Mouse (Mus musculus): Measurements from ENCODE around the gene Slc26a10. TPM values are rescaled to one million over a fixed set of nuclear protein-coding genes. Genes with fewer than 3 reads are reported as not detected.
"Not testable (repeated sequence)": the region's sequence is repeated elsewhere in the genome, so short reads cannot be mapped to it uniquely, and the experiment has no call there.

Slc26a10 gene
- total and polyA plus RNA-seq, 2 experiments from 2014 or later = 0.31 to 1.1 TPM

GRCm38 (mm10) chr10:127166771-127167613 is 13.5 kb downstream of the Slc26a10 start:
- Histone ChIP-seq H3K4me1 (ENCODE audit: insufficient read depth, low read length) (0 out of 2 replicates have a peak, but pooled peaks cover 7% of the 10 kb centered on the region), H3K27ac (peak overlapping the region; percentile 96), H3K27me3 (ENCODE audit: insufficient read depth, low read length) (no peaks in the 10 kb centered on the region), H3K36me3 (ENCODE audit: insufficient read depth, low read length) (peaks cover 5% of the 10 kb centered on the region; the same call in 1 of the 2 replicates), H3K4me3 (ENCODE audit: low read length) (peak overlapping the region; percentile 76), H3K9ac (replicated peaks; ENCODE audit: low read length) (peak overlapping the region; percentile 96), H3K4me2 (ENCODE audit: low read depth, low read length) (peak overlapping the region; percentile 89), H3K9me3 (ENCODE audit: low read length) (no peaks in the 10 kb centered on the region)
- WGBS = 24% methylated on average over 15 of the region's 15 CpGs
- no peak for TF ChIP-seq CTCF (IDR thresholded peaks at IDR 0.05; ENCODE audit: low read depth)
- no peak for DNase-seq (ENCODE audit: low spot score)
- no peak for ATAC-seq

DNA sequence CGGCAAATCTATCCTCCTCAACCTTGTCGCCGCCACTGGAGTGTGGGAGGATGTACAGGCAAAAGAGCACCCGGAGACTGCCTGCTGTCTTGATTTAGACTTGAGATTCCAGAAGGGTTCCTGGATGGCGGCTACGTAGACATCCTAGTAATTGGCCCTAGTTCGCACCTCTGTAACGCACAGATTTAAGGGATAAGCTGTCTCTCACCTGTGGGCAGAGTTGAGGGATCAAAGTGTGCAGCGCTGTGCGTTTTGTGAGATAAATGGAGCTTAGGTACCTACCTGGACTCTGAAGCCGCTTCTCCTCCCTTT is 14.1 kb downstream of the Slc26a10 start:
- H3K4me3 ChIP-seq (ENCODE audit: low read length) = peak overlapping the region; percentile 76
- peak overlapping the region; percentile 96 for H3K27ac ChIP-seq
- ATAC-seq (no peak), DNase-seq (ENCODE audit: low spot score) (no peak)
- H3K36me3 ChIP-seq (ENCODE audit: insufficient read depth, low read length) = peaks cover 5% of the 10 kb centered on the region; the same call in 1 of the 2 replicates
- no peak for TF ChIP-seq CTCF (IDR thresholded peaks at IDR 0.05; ENCODE audit: low read depth)
- H3K4me2 ChIP-seq (ENCODE audit: low read depth, low read length) = peak overlapping the region; percentile 89
- H3K9ac ChIP-seq (replicated peaks; ENCODE audit: low read length) = peak overlapping the region; percentile 96
- no peaks in the 10 kb centered on the region for H3K27me3 ChIP-seq (ENCODE audit: insufficient read depth, low read length)
- no peaks in the 10 kb centered on the region for H3K9me3 ChIP-seq (ENCODE audit: low read length)
- 0 out of 2 replicates have a peak, but pooled peaks cover 7% of the 10 kb centered on the region for H3K4me1 ChIP-seq (ENCODE audit: insufficient read depth, low read length)
- WGBS = 3% methylated on average over 11 of the region's 11 CpGs

DNA sequence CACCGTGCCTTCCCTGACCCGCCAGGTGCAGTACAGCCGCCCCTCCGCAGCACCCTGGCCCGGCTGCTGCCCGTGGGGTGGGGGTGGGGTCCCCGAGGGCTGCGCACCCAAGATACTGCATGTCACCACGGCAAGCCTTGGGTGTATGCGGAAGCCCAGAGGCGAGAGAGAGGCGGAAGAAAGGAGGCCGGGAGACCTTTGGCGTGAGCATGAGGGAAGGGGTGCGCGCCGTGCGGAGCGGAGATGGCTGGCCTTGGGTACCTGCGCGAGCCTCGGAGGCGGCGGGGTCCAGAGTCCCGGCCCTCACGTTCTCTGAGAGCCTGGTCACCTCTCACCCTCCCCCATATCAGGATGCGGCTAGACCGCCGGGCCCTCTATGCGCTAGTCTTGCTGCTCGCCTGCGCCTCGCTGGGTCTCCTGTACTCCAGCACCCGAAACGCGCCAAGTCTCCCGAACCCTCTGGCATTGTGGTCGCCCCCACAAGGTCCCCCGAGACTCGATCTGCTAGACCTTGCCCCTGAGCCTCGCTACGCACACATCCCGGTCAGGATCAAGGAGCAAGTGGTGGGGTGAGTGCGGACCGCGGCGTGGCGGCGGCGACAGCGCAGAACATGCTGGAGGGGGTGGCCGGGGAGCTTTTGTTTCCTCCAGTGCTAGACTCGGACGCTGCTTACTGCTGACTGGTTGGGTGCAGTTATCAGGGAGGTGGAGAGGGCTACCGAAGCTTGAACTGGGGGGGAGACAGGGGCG is 14.6 kb downstream of the Slc26a10 start:
- Histone ChIP-seq H3K27me3 (ENCODE audit: insufficient read depth, low read length) (no peaks in the 10 kb centered on the region), H3K36me3 (ENCODE audit: insufficient read depth, low read length) (peaks cover 5% of the 10 kb centered on the region; the same call in 1 of the 2 replicates), H3K4me2 (ENCODE audit: low read depth, low read length) (peak overlapping the region; percentile 89), H3K27ac (peak overlapping the region; percentile 96), H3K9me3 (ENCODE audit: low read length) (no peaks in the 10 kb centered on the region), H3K4me1 (ENCODE audit: insufficient read depth, low read length) (0 out of 2 replicates have a peak, but pooled peaks cover 7% of the 10 kb centered on the region), H3K9ac (replicated peaks; ENCODE audit: low read length) (peak overlapping the region; percentile 96), H3K4me3 (ENCODE audit: low read length) (peak overlapping the region; percentile 76)
- peak; percentile 70 for DNase-seq (ENCODE audit: low spot score)
- TF ChIP-seq CTCF (IDR thresholded peaks at IDR 0.05; ENCODE audit: low read depth) = peak; percentile 1; the same call in 1 of the 2 replicates
- under 1% methylated on average over 54 of the region's 56 CpGs for WGBS
- ATAC-seq = peak; percentile 48

DNA sequence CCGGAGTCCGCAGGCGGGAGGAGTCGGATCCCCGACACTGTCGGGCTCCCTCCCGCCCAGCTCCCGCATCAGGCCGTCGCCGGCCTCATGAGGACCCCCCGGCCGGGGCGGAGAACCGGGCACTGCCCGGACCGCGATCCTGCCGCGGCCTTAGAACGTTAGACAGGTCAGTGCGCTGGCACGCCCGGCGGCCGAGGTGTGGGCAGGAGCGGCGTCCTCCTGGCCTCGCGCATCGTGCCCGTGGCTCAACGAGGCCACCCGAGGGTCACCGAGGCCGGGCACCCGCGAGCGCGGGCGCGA is 15.1 kb downstream of the Slc26a10 start:
- H3K9me3 ChIP-seq (ENCODE audit: low read length) = no peaks in the 10 kb centered on the region
- H3K27me3 ChIP-seq (ENCODE audit: insufficient read depth, low read length) = no peaks in the 10 kb centered on the region
- peak overlapping the region; percentile 96 for H3K27ac ChIP-seq
- ATAC-seq = peak; percentile 67
- 0% methylated on average over 42 of the region's 42 CpGs for WGBS
- DNase-seq (ENCODE audit: low spot score) = no peak
- peak overlapping the region; percentile 89 for H3K4me2 ChIP-seq (ENCODE audit: low read depth, low read length)
- no peak for TF ChIP-seq CTCF (IDR thresholded peaks at IDR 0.05; ENCODE audit: low read depth)
- 0 out of 2 replicates have a peak, but pooled peaks cover 7% of the 10 kb centered on the region for H3K4me1 ChIP-seq (ENCODE audit: insufficient read depth, low read length)
- peak overlapping the region; percentile 96 for H3K9ac ChIP-seq (replicated peaks; ENCODE audit: low read length)
- peaks cover 5% of the 10 kb centered on the region; the same call in 1 of the 2 replicates for H3K36me3 ChIP-seq (ENCODE audit: insufficient read depth, low read length)
- peak overlapping the region; percentile 76 for H3K4me3 ChIP-seq (ENCODE audit: low read length)

- H3K27ac ChIP-seq = peak within 1 kb of the TSS; percentile 96
- 0 out of 2 replicates have a peak, but pooled peaks cover 7% of the 10 kb centered on the region for H3K4me1 ChIP-seq (ENCODE audit: insufficient read depth, low read length)
- H3K9ac ChIP-seq (replicated peaks; ENCODE audit: low read length) = peak within 1 kb of the TSS; percentile 96
- peaks cover 5% of the 10 kb centered on the region; the same call in 1 of the 2 replicates for H3K36me3 ChIP-seq (ENCODE audit: insufficient read depth, low read length)
- 2% methylated on average over 51 of the region's 52 CpGs for WGBS
- ATAC-seq (peak; percentile 89), DNase-seq (ENCODE audit: low spot score) (peak; percentile 95)
- H3K4me3 ChIP-seq (ENCODE audit: low read length) = peak within 1 kb of the TSS; percentile 76
- no peaks in the 10 kb centered on the region for H3K9me3 ChIP-seq (ENCODE audit: low read length)
- H3K27me3 ChIP-seq (ENCODE audit: insufficient read depth, low read length) = no peaks in the 10 kb centered on the region
- peak within 1 kb of the TSS; percentile 89 for H3K4me2 ChIP-seq (ENCODE audit: low read depth, low read length)
- TF ChIP-seq CTCF (IDR thresholded peaks at IDR 0.05; ENCODE audit: low read depth) = peak; percentile 77
These were observed 15.7 kb downstream of the Slc26a10 start, which contains the start of gene B4galnt1 for GRCm38 (mm10) chr10:127164631-127165353. B4galnt1 (plus strand) TSS chr10:127165225.

DNA sequence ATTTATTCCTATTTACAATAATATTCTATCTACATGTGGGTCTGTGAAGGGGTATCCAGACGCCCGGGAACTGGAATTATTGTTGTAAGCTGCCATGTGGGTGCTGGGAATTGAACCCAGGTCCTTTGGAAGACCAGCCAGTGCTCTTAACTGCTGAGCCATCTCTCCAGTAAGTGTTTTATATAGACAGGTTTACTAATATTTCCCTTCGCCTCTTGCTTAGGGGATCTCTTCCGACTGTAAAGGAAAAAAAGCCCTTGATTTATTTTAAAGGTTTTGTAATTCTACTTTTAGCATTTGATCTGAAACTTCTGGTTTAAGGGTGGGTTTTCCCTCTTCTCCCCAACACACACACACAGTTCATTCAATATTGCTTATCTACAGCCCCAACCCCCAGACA is 16.3 kb downstream of the Slc26a10 start:
- Histone ChIP-seq H3K4me3 (ENCODE audit: low read length) (peak overlapping the region; percentile 76; the same call in 1 of the 2 replicates), H3K9ac (replicated peaks; ENCODE audit: low read length) (peak overlapping the region; percentile 96), H3K9me3 (ENCODE audit: low read length) (no peaks in the 10 kb centered on the region), H3K4me1 (ENCODE audit: insufficient read depth, low read length) (0 out of 2 replicates have a peak, but pooled peaks cover 7% of the 10 kb centered on the region), H3K4me2 (ENCODE audit: low read depth, low read length) (peak overlapping the region; percentile 89), H3K27ac (peak overlapping the region; percentile 96), H3K36me3 (ENCODE audit: insufficient read depth, low read length) (peaks cover 3% of the 10 kb centered on the region; the same call in 1 of the 2 replicates), H3K27me3 (ENCODE audit: insufficient read depth, low read length) (no peaks in the 10 kb centered on the region)
- TF ChIP-seq CTCF (IDR thresholded peaks at IDR 0.05; ENCODE audit: low read depth) = no peak
- DNase-seq (ENCODE audit: low spot score) (no peak), ATAC-seq (no peak)
- 93% methylated on average over 4 of the region's 4 CpGs for WGBS

DNA sequence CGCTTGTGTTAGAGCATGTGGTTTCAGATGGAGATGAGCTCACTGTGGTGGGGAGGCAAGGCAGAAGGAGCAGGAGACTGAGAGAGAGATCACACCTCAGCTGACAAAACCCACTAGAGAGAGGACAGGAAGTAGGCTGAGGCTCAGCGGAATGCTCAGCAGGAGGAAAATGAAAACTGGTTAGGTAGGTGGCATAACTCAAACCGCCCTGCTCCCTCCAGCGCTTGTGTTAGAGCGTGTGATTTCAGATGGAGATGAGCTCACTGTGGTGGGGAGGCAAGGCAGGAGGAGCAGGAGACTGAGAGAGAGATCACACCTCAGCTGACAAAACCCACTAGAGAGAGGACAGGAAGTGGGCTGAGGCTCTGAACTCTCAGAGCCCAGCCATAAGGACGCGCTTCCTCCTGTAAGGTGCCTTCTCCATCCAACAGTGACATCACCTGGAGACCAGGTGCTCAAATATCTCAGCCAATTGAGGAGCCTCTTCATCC is 17.6 kb downstream of the Slc26a10 start:
- not testable (repeated sequence) for H3K4me2 ChIP-seq (ENCODE audit: low read depth, low read length); H3K36me3 ChIP-seq (ENCODE audit: insufficient read depth, low read length); H3K27ac ChIP-seq; H3K9ac ChIP-seq (replicated peaks; ENCODE audit: low read length); DNase-seq (ENCODE audit: low spot score); H3K4me3 ChIP-seq (ENCODE audit: low read length); H3K27me3 ChIP-seq (ENCODE audit: insufficient read depth, low read length); H3K9me3 ChIP-seq (ENCODE audit: low read length); ATAC-seq; H3K4me1 ChIP-seq (ENCODE audit: insufficient read depth, low read length)
- 60% methylated on average over 7 of the region's 7 CpGs for WGBS

Data from hindbrain, postnatal 0 days (tissue).